Mouse (Mus musculus): ENCODE measurements around the gene Rassf5.
A peak's percentile ranks its signal among the peaks of the same experiment; 100 is the strongest.
"Not testable (repeated sequence)": the region's sequence is repeated elsewhere in the genome, so short reads cannot be mapped to it uniquely, and the experiment has no call there.

Gene Rassf5

GRCm38 (mm10) chr1:131175819-131176218, 69.2 kb downstream of the Rassf5 start:
- no peak for DNase-seq

- DNase-seq = no peak
Observed at GRCm38 (mm10) chr1:131175189-131175588, 69.9 kb downstream of the Rassf5 start.

- no peak for DNase-seq
Observed at GRCm38 (mm10) chr1:131174299-131174861, 70.7 kb downstream of the Rassf5 start.

- no peak for DNase-seq
Observed at GRCm38 (mm10) chr1:131173809-131174208, 71.2 kb downstream of the Rassf5 start.

GRCm38 (mm10) chr1:131173001-131173400, 72.1 kb downstream of the Rassf5 start:
- DNase-seq = no peak

- no peak for DNase-seq
Observed at GRCm38 (mm10) chr1:131167612-131168011, 77.4 kb downstream of the Rassf5 start.

- DNase-seq = no peak
Observed at GRCm38 (mm10) chr1:131164427-131164826, 80.6 kb downstream of the Rassf5 start.

- no peak for DNase-seq
Observed at GRCm38 (mm10) chr1:131161091-131161490, 84.0 kb downstream of the Rassf5 start.

- DNase-seq = not testable (repeated sequence)
Observed at GRCm38 (mm10) chr1:131159573-131160327, 85.3 kb downstream of the Rassf5 start.

GRCm38 (mm10) chr1:131155456-131155855, 89.6 kb downstream of the Rassf5 start:
- peak; percentile 55 for DNase-seq

- peak; percentile 89 for DNase-seq
Observed at GRCm38 (mm10) chr1:131153018-131153629, 91.9 kb downstream of the Rassf5 start, which contains the start of gene Eif2d. Eif2d (plus strand) TSS chr1:131153181.

GRCm38 (mm10) chr1:131149496-131149895, 95.6 kb downstream of the Rassf5 start:
- DNase-seq = no peak

- no peak for DNase-seq
Observed at GRCm38 (mm10) chr1:131146181-131146614, 98.9 kb downstream of the Rassf5 start.

GRCm38 (mm10) chr1:131145222-131145621, 99.8 kb downstream of the Rassf5 start:
- not testable (repeated sequence) for DNase-seq

- DNase-seq = no peak
Observed at GRCm38 (mm10) chr1:131142472-131142871, 102.6 kb downstream of the Rassf5 start.

- no peak for DNase-seq
Observed at GRCm38 (mm10) chr1:131141449-131141848, 103.6 kb downstream of the Rassf5 start.

GRCm38 (mm10) chr1:131139102-131140095, 105.7 kb downstream of the Rassf5 start:
- DNase-seq = no peak

- DNase-seq = peak; percentile 90
Observed at GRCm38 (mm10) chr1:131138191-131139016, 106.7 kb downstream of the Rassf5 start, which contains the start of gene Dyrk3. Dyrk3 (minus strand) TSS chr1:131138340.

- no peak for DNase-seq
Observed at GRCm38 (mm10) chr1:131137717-131138118, 107.3 kb downstream of the Rassf5 start.

- DNase-seq = no peak
Observed at GRCm38 (mm10) chr1:131137111-131137510, 107.9 kb downstream of the Rassf5 start.

GRCm38 (mm10) chr1:131135960-131136629, 109.0 kb downstream of the Rassf5 start:
- DNase-seq = no peak

All from thymus, postnatal 25 days (tissue).